Mouse (Mus musculus) olfactory bulb, adult 2 months (tissue): ENCODE data around the gene Stom.

Experiments
- CTCF ChIP-seq: fragments of 200-500 bp; IDR thresholded peaks from 2 replicates; pipeline ENCODE4 v1.5.1; 2012; ENCODE audit warnings: low read depth, mild to moderate bottlenecking, low read length, moderate library complexity; ENCODE audit not compliant: insufficient read depth
- POLR2A ChIP-seq: fragments of 200-500 bp; IDR thresholded peaks from 2 replicates; pipeline ENCODE4 v1.6.1; 2012; ENCODE audit warnings: mild to moderate bottlenecking, low read depth, low read length, moderate library complexity; ENCODE audit not compliant: insufficient read depth

DNA sequence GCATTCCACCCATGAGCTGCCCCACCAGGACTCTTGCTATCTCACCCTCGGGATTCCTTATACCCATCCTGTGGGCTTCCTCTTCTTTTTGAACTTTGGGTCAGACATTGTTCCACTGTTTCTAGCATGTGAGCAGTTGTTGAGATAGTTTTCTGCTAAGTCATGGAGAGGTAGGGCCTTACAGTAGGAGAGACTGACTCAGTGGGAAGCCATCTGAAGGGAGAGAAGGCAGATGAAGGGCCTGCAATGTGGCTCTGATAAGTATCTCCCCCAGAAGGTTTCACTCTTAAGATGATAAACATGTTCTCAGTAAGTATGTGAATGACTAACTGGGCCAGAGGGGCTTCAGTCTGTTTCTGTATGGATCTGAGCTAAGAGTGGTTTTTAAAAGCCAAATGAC, 72.7 kb downstream of the Stom start:
- TF ChIP-seq CTCF (no peak), POLR2A (no peak)
